Mouse (Mus musculus): ENCODE results near the gene Lcmt2. TPM values are rescaled to one million over a fixed set of nuclear protein-coding genes. Genes with fewer than 3 reads are reported as not detected.

Gene Lcmt2
- polyA plus RNA-seq, 1 experiment from 2014 or later, result 20.1 TPM

DNA sequence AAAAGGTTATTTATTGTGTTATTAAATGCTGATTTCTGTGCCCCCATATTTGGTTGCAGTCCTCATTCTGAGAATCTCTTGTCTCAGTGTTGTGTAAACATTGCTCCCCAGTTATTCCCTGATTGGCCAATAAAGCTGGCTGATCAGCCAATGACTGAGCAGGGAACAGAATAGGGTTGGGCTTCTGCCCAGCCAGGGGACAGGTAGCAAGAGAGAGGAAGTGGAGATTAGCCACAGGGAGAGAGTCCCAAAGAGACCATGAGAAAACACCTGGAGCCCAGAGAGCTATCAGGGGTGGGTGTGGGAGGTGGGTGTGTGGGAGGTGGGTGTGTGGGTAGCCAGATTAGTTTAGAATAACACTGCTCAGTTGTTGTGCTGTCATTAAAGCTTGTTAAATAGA, 34.5 kb downstream of the Lcmt2 start:
- no peak overlapping the region for H3K4me3 ChIP-seq (replicated peaks)
- no peaks in the 10 kb centered on the region for H3K9me3 ChIP-seq
- no peak overlapping the region for H3K9ac ChIP-seq
- no peaks in the 10 kb centered on the region for H3K36me3 ChIP-seq
- no peak overlapping the region for H3K4me2 ChIP-seq
- peak; percentile 35; the same call in 1 of the 2 replicates for ATAC-seq (ENCODE audit: insufficient read depth, low FRiP score, low read depth)
- no peaks in the 10 kb centered on the region for H3K4me1 ChIP-seq
- H3K27ac ChIP-seq, result no peak overlapping the region
- no peaks in the 10 kb centered on the region for H3K27me3 ChIP-seq (replicated peaks)

DNA sequence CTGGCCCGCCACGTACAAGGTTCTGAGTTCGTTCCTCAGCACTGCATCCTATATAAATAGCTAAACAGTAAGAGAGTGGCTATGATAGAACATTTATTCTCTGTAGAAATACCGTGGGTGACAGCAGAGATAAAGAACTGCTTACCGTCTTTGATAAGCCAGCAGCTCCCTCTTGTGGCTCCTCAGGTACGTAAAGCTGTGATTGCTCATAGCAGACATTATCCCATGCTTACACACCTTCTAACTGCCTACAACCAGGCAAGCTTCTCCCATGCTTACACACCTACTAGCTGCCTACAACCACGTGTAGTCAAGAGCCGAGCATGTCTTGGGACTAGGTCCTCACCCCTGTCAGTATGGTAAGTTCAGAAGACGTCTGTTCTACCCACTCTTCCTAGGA, 38.4 kb downstream of the Lcmt2 start:
- Histone ChIP-seq H3K36me3 (no peaks in the 10 kb centered on the region), H3K9ac (no peak overlapping the region), H3K27ac (no peak overlapping the region), H3K27me3 (replicated peaks) (no peaks in the 10 kb centered on the region), H3K4me1 (no peaks in the 10 kb centered on the region), H3K4me2 (no peak overlapping the region), H3K4me3 (replicated peaks) (no peak overlapping the region), H3K9me3 (no peaks in the 10 kb centered on the region)
- 17% methylated on average over 9 of the region's 9 CpGs for WGBS
- ATAC-seq (ENCODE audit: insufficient read depth, low FRiP score, low read depth), result no peak

DNA sequence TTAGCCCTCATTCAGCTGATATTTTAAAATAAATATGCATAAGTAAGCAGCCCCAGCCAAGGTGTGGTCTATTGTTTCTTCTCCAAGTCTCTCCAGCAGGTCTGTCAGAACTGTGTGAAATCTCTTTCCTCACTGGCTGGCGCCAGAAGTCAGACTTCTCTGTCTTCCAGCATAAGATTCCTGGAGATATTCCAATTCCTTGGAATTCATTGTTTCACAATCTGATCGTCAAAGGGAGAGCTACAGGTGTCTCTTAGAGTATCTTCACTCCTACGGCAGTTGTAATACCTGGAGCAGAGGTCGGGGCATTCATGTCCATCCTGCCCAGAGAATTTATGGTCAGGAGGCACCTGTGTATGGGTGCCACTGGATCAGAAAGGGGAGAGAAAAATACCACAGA, 50.7 kb downstream of the Lcmt2 start:
- H3K4me1 ChIP-seq, result peaks cover 4% of the 10 kb centered on the region; the same call in 1 of the 2 replicates
- H3K4me3 ChIP-seq (replicated peaks), result no peak overlapping the region
- H3K36me3 ChIP-seq, result no peaks in the 10 kb centered on the region
- no peaks in the 10 kb centered on the region for H3K9me3 ChIP-seq
- no peaks in the 10 kb centered on the region for H3K27me3 ChIP-seq (replicated peaks)
- ATAC-seq (ENCODE audit: insufficient read depth, low FRiP score, low read depth), result no peak
- no peak overlapping the region for H3K9ac ChIP-seq
- 66% methylated on average over 4 of the region's 4 CpGs for WGBS
- no peak overlapping the region for H3K27ac ChIP-seq
- H3K4me2 ChIP-seq, result no peak overlapping the region

DNA sequence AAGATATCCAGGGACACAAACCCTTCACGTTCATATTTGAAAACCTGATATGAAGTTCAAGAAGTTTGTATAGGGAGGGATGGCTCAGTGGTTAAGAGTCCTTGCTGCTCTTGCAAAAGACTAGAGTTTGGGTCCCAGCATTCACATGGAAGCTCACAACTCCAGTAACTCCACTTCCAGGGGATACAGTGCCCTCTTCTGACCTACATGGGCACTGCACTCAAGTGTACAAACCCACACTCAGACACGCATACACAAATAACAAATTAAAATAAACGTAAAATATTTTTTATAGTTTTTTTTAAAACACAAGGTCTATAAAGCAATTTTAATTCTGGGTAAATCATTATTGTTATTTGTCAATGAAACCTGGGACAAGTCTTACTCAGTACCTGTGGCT, 51.9 kb downstream of the Lcmt2 start:
- H3K9ac ChIP-seq, result no peak overlapping the region
- ATAC-seq (ENCODE audit: insufficient read depth, low FRiP score, low read depth), result no peak
- no peak overlapping the region for H3K4me2 ChIP-seq
- no peaks in the 10 kb centered on the region for H3K9me3 ChIP-seq
- no peak overlapping the region for H3K4me3 ChIP-seq (replicated peaks)
- no peaks in the 10 kb centered on the region for H3K27me3 ChIP-seq (replicated peaks)
- H3K36me3 ChIP-seq, result no peaks in the 10 kb centered on the region
- 83% methylated on average over 3 of the region's 3 CpGs for WGBS
- peaks cover 4% of the 10 kb centered on the region; the same call in 1 of the 2 replicates for H3K4me1 ChIP-seq
- no peak overlapping the region for H3K27ac ChIP-seq

DNA sequence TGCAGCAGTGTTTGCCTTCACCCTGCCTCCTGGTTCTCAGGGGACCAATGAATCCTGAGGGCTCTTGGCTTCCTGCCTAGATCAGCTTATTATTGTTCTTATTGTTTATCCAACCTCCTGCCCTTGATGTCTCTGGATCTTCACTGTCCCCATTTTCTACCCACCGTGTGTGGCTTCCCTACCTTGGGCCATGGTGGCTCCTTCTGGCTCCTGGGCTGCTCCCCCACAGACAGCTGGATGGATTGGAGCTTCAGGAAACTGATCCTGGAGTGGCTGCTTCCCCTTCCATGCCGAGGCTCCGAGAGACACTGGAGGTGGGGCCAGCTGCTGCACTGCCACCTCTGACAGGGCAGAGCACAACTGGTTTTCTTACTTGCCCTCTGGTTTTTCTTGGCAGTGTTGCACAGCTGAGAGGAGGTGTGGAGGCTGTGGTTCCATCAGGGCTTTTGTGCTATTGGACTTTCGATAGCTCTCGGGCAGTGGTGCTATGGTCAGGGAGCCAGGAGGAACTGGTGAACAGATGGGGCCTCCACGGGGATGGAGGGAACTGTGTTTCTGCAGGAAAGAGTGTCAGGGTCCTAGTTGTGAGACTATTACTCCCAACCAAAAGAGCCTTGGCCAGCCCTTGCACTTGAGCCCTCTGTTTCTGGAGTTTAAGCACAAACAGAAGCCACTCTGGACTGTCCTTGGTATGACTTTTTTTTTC, 54.8 kb downstream of the Lcmt2 start, which contains the start of gene Tgm5:
Tgm5 (minus strand) TSS at position 362 of the 706 bp plus-strand sequence.
- peaks cover 4% of the 10 kb centered on the region; the same call in 1 of the 2 replicates for H3K4me1 ChIP-seq
- no peak within 1 kb of the TSS for H3K9ac ChIP-seq
- H3K9me3 ChIP-seq, result no peaks in the 10 kb centered on the region
- no peak within 1 kb of the TSS for H3K4me3 ChIP-seq (replicated peaks)
- no peaks in the 10 kb centered on the region for H3K27me3 ChIP-seq (replicated peaks)
- 31% methylated on average over 6 of the region's 6 CpGs for WGBS
- ATAC-seq (ENCODE audit: insufficient read depth, low FRiP score, low read depth), result no peak
- no peaks in the 10 kb centered on the region for H3K36me3 ChIP-seq
- no peak within 1 kb of the TSS for H3K4me2 ChIP-seq
- no peak within 1 kb of the TSS for H3K27ac ChIP-seq

DNA sequence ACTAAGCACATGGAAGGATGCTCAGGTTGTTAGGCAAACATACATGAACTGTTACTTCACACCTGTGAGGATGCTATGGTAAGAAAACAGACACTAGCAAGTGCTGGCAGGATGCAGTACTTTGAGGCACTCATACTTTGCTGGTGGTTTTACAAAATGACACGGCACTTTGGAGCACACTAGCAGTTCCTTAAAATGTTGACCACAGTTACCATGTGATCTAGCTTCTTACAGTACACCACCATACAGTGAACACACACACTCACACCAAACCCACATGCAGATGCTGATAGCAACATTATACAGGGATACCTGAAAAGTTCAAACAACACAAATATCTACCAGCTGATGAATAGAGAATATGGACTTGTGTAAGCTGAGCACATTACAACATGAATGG, 57.8 kb downstream of the Lcmt2 start:
- WGBS, result 66% methylated on average over 1 of the region's 1 CpGs
- H3K27ac ChIP-seq, result no peak overlapping the region
- H3K4me1 ChIP-seq, result peaks cover 4% of the 10 kb centered on the region; the same call in 1 of the 2 replicates
- ATAC-seq (ENCODE audit: insufficient read depth, low FRiP score, low read depth), result no peak
- no peaks in the 10 kb centered on the region for H3K36me3 ChIP-seq
- H3K4me3 ChIP-seq (replicated peaks), result no peak overlapping the region
- no peaks in the 10 kb centered on the region for H3K27me3 ChIP-seq (replicated peaks)
- no peaks in the 10 kb centered on the region for H3K9me3 ChIP-seq
- H3K9ac ChIP-seq, result no peak overlapping the region
- H3K4me2 ChIP-seq, result no peak overlapping the region

Other genes with a start within 250 kb of the Lcmt2 start
- 21.5 and 22.9 TPM in 2 replicates for gene Ubr1, start 169.9 kb downstream of the Lcmt2 start, polyA plus RNA-seq (2015; fragmentation: Nextera tagmentation; extraction: Ambion mirVana)
- 3.5 and 4.9 TPM in 2 replicates for gene Tmem62, start 163.6 kb downstream of the Lcmt2 start, polyA plus RNA-seq (2015; fragmentation: Nextera tagmentation; extraction: Ambion mirVana)
- gene Ccndbp1, start 132.2 kb downstream of the Lcmt2 start, polyA plus RNA-seq (2015; fragmentation: Nextera tagmentation; extraction: Ambion mirVana), result 33.6 and 35.0 TPM in 2 replicates
- 6.0 and 12.2 TPM in 2 replicates for gene Epb42, start 103.6 kb downstream of the Lcmt2 start, polyA plus RNA-seq (2015; fragmentation: Nextera tagmentation; extraction: Ambion mirVana)
- gene Tgm5, start 54.8 kb downstream of the Lcmt2 start, polyA plus RNA-seq (2015; fragmentation: Nextera tagmentation; extraction: Ambion mirVana), result 0.17 and 0.31 TPM in 2 replicates
- 0.40 and 0.52 TPM in 2 replicates for gene Tgm7, start 30.9 kb downstream of the Lcmt2 start, polyA plus RNA-seq (2015; fragmentation: Nextera tagmentation; extraction: Ambion mirVana)
- 19.1 and 19.5 TPM in 2 replicates for gene Adal, start 225 bp downstream of the Lcmt2 start, polyA plus RNA-seq (2015; fragmentation: Nextera tagmentation; extraction: Ambion mirVana)
- 50.5 and 51.0 TPM in 2 replicates for gene Tubgcp4, start 30.0 kb upstream of the Lcmt2 start, polyA plus RNA-seq (2015; fragmentation: Nextera tagmentation; extraction: Ambion mirVana)
- gene Zscan29, start 30.5 kb upstream of the Lcmt2 start, polyA plus RNA-seq (2015; fragmentation: Nextera tagmentation; extraction: Ambion mirVana), result 8.6 and 9.7 TPM in 2 replicates
- 51.9 and 60.6 TPM in 2 replicates for gene Trp53bp1, start 130.8 kb upstream of the Lcmt2 start, polyA plus RNA-seq (2015; fragmentation: Nextera tagmentation; extraction: Ambion mirVana)
- 4.0 and 5.3 TPM in 2 replicates for gene Map1a, start 148.9 kb upstream of the Lcmt2 start, polyA plus RNA-seq (2015; fragmentation: Nextera tagmentation; extraction: Ambion mirVana)
- 16.7 and 18.1 TPM in 2 replicates for gene Ppip5k1, start 214.7 kb upstream of the Lcmt2 start, polyA plus RNA-seq (2015; fragmentation: Nextera tagmentation; extraction: Ambion mirVana)
- gene Ckmt1, start 217.1 kb upstream of the Lcmt2 start, polyA plus RNA-seq (2015; fragmentation: Nextera tagmentation; extraction: Ambion mirVana), result 157 and 165 TPM in 2 replicates
- gene Strc, start 246.5 kb upstream of the Lcmt2 start, polyA plus RNA-seq (2015; fragmentation: Nextera tagmentation; extraction: Ambion mirVana), result not detected in 2 replicates